Mouse (Mus musculus) frontal cortex, postnatal 25 days (tissue): Measurements from ENCODE around the gene Ttyh2.

ENCODE experiments used
- DNase-seq, 2 experiments: peaks; one replicate each; pipeline ENCODE4 v3.0.0; 2022; ENCODE audit warnings: low spot score in 2 of 2

The Ttyh2 gene

DNA sequence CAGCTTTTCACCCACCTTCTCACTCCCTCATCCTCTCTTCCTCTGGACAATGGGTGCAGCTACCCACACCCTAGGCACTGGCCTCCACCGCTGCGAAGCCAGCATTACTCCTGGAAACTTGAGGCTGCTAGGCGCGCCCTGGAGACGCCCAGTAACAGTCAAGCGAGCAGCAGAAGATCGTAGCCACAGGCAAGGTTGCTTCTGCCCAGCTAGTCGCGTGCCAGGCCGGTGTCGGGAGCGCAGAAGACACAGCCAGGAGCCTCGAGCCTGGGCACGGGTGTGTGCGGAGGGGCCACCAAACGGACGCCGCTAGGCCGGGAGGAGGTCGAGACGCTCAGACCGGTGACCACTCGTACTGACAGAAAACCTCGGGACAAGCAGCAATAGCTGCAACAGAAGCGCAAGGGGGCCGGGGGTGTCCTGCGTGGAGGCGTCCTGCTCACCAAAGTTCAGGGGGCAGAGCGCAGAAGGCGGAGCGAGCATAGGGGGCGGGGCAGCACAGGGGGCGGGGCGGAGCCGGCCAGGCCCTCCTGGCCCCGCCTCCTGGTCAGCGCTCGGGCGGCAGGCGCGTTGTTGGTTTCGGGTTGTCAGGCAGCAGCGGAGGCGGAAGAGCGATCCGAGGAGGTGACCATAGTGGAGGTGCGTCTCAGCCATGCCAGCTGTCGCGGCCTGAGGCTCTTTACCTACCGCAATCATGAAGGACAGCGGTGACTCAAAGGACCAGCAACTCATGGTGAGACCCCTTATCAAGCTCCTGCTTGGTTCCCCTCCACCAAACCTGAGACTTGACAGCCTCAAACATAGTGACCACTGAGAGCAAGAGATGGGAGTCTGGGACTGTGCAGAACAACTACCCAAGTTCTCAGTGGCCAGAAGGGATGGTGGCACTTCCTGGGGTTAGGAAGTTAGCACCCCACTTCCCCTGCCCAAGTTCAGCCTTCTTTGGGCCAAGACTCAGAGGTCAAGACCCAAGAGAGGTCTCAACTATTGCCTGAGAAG lies 89.9 kb downstream of the Ttyh2 start, which contains the start of gene Kif19a:
Kif19a (plus strand) TSS at position 569 of the 999 bp plus-strand sequence.
- DNase-seq, result no peak

DNA sequence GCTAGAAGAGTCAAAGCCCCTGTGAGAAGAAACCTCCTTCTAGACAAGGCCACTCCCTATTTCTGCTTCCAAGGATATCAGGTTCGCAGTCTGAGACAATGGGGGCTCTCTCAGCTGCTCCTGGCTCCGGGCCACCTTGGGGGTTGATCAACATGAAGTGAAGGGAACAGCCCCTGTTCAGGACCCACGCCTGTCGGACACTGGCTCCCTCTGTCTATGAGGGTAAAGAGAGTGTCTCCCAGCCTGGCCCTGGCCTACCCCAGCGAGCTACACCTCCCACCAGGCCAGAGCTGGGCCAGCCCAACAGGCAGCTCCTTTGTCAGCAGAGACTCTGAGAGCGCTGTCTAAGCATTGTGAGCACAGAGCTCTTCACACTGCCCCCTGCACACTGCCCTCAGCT lies 94.7 kb downstream of the Ttyh2 start:
- DNase-seq, result no peak
